In the genomic region with DNA sequence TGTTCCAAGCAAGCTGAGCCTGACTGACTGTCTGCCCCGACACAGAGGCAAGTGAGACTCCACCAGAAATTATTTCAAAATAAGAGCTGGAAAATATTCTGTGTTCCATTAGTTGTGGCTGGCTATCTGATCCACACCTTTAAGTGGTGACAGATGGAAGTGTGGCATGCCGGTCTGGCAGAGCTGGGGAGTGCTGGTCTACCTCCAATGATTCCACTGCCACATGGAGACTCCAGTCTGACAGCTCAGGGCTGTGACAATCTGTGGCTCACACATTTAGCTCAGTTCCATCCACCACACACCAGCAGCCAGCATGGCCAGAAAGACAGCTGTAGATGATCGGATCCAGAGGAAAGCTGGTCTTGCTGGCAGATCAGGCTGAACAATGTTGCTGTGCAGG, we compare ENCODE assay signal across 9 mouse cellular contexts.
DNase-seq lines count a peak whose midpoint lies in the region; ATAC-seq and TF ChIP-seq lines count a peak whose summit lies in the region.
"Had no signal": no experiment of that assay in that cellular context is flagged by ENCODE, and none has a peak within 500 bp of the region (broad histone marks: within the 10 kb centered on the region; RNA-seq: fewer than 3 reads in every experiment).

No protein-coding gene starts in this region.

- DNase-seq in hindbrain, postnatal 0 days (ENCODE audit: low spot score), result peak; percentile 61
- DNase-seq in hindbrain, embryonic 10.5 days (ENCODE audit: low spot score), result no peak
- DNase-seq in embryonic facial prominence, embryonic 10.5 days (ENCODE audit: low spot score), result peak; percentile 10
- peak; percentile 90 for DNase-seq in heart, postnatal 10 days
- DNase-seq in retina, embryonic 14.5 days (ENCODE audit: low spot score), result no peak
- DNase-seq in ovary, postnatal 36 days (ENCODE audit: low spot score), result no peak
- no peak for DNase-seq in kidney, adult 11 months

- H3K79me2 ChIP-seq in macrophage (ENCODE audit: inconsistent target), result no peaks in the 10 kb centered on the region

- no peaks in the 10 kb centered on the region for H3K36me3 ChIP-seq in hindbrain, postnatal 0 days (ENCODE audit: insufficient read depth, low read length)
- no peaks in the 10 kb centered on the region for H3K36me3 ChIP-seq in hindbrain, embryonic 10.5 days
- H3K36me3 ChIP-seq in embryonic facial prominence, embryonic 10.5 days (replicated peaks), result no peaks in the 10 kb centered on the region
- no peaks in the 10 kb centered on the region for H3K36me3 ChIP-seq in macrophage (ENCODE audit: inconsistent target)
- H3K36me3 ChIP-seq: midbrain, embryonic 12.5 days had no signal

- H3K4me1 ChIP-seq in hindbrain, postnatal 0 days (ENCODE audit: insufficient read depth, low read length), result no peaks in the 10 kb centered on the region
- no peaks in the 10 kb centered on the region for H3K4me1 ChIP-seq in hindbrain, embryonic 10.5 days (replicated peaks)
- H3K4me1 ChIP-seq in embryonic facial prominence, embryonic 10.5 days, result no peaks in the 10 kb centered on the region
- H3K4me1 ChIP-seq: midbrain, embryonic 12.5 days had no signal

- H3K4me2 ChIP-seq in hindbrain, postnatal 0 days (ENCODE audit: low read depth, low read length), result no peak overlapping the region
- H3K4me2 ChIP-seq: midbrain, embryonic 12.5 days had no signal

- no peak overlapping the region for H3K4me3 ChIP-seq in hindbrain, postnatal 0 days (ENCODE audit: low read length)
- no peak overlapping the region for H3K4me3 ChIP-seq in hindbrain, embryonic 10.5 days
- no peak overlapping the region for H3K4me3 ChIP-seq in embryonic facial prominence, embryonic 10.5 days
- no peak overlapping the region for H3K4me3 ChIP-seq in macrophage (ENCODE audit: inconsistent target)
- H3K4me3 ChIP-seq: midbrain, embryonic 12.5 days had no signal

- no peak for TF ChIP-seq CTCF in hindbrain, postnatal 0 days (IDR thresholded peaks at IDR 0.05; ENCODE audit: low read depth)

- intact Hi-C loops in heart, postnatal 10 days (cut with DNase I), result no loop called here

- ATAC-seq in hindbrain, postnatal 0 days, result peak; percentile 75

- H3K9me3 ChIP-seq in hindbrain, postnatal 0 days (ENCODE audit: low read length), result no peaks in the 10 kb centered on the region
- no peaks in the 10 kb centered on the region for H3K9me3 ChIP-seq in hindbrain, embryonic 10.5 days
- no peaks in the 10 kb centered on the region for H3K9me3 ChIP-seq in embryonic facial prominence, embryonic 10.5 days
- H3K9me3 ChIP-seq: midbrain, embryonic 12.5 days had no signal

- H3K9ac ChIP-seq in hindbrain, postnatal 0 days (replicated peaks; ENCODE audit: low read length), result no peak overlapping the region
- H3K9ac ChIP-seq: midbrain, embryonic 12.5 days had no signal

- H3K27me3 ChIP-seq in hindbrain, postnatal 0 days (ENCODE audit: insufficient read depth, low read length), result no peaks in the 10 kb centered on the region
- no peaks in the 10 kb centered on the region for H3K27me3 ChIP-seq in hindbrain, embryonic 10.5 days (ENCODE audit: insufficient read depth, poor library complexity, severe bottlenecking)
- H3K27me3 ChIP-seq in embryonic facial prominence, embryonic 10.5 days (replicated peaks; ENCODE audit: low read depth, poor library complexity, severe bottlenecking), result no peaks in the 10 kb centered on the region
- H3K27me3 ChIP-seq: midbrain, embryonic 12.5 days had no signal

- no peak overlapping the region; the same call in 1 of the 2 replicates for H3K27ac ChIP-seq in hindbrain, postnatal 0 days
- H3K27ac ChIP-seq in hindbrain, embryonic 10.5 days, result no peak overlapping the region
- H3K27ac ChIP-seq in embryonic facial prominence, embryonic 10.5 days (replicated peaks), result no peak overlapping the region
- peak overlapping the region; percentile 58 for H3K27ac ChIP-seq in macrophage
- H3K27ac ChIP-seq: midbrain, embryonic 12.5 days had no signal

- 61% methylated on average over 3 of the region's 3 CpGs for WGBS in hindbrain, postnatal 0 days
- WGBS in hindbrain, embryonic 10.5 days, result 88% methylated on average over 3 of the region's 3 CpGs
- 73% methylated on average over 3 of the region's 3 CpGs for WGBS in embryonic facial prominence, embryonic 10.5 days
- 95% methylated on average over 3 of the region's 3 CpGs for WGBS in macrophage (ENCODE audit: missing documents)

Comparison
In these comparisons a context has a peak if more than half of its experiments do, and no peak if none do; other contexts are left out.
1. DNase-seq: peak in hindbrain, postnatal 0 days (single experiment), embryonic facial prominence, embryonic 10.5 days (single experiment) and heart, postnatal 10 days (2 of 2); none in hindbrain, embryonic 10.5 days (single experiment), retina, embryonic 14.5 days (single experiment), ovary, postnatal 36 days (single experiment) and kidney, adult 11 months (single experiment).